Mouse (Mus musculus) ovary, postnatal 36 days (tissue): ENCODE measurements around the gene Olfr472.
"Not testable (repeated sequence)": the region's sequence is repeated elsewhere in the genome, so short reads cannot be mapped to it uniquely, and the experiment has no call there.

ENCODE experiments used
- DNase-seq: peaks from one replicate; pipeline ENCODE4 v3.0.0; 2022; ENCODE audit warnings: low spot score, mixed read lengths

Olfr472 gene

DNA sequence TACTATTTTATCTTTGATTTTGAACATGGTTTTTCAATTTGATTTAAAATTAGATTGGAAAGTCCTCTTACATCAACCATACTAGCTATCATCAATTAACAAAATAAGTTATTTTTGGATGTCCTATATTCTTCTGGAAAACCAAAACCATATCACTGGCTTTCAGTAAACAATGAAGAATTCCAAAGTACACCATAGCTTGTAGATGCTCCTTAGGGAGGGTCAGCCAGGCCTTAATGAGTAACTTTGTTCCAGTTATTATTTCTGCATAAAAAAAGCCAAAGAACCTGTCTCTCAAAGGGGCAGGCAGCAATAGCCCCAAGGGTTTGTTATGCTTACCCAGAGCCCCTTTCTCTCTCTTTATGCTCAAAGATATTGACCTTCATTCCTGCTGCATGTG is at the start of gene Olfr472:
Olfr472 (plus strand) TSS at position 301 of the 400 bp plus-strand sequence.
- no peak for DNase-seq

GRCm38 (mm10) chr7:107930146-107930545 is 32.4 kb downstream of the Olfr472 start, which contains the start of gene Olfr473:
Gene Olfr473 (plus strand): TSS chr7:107930446.
- no peak for DNase-seq

- not testable (repeated sequence) for DNase-seq
These were observed 54.8 kb downstream of the Olfr472 start for GRCm38 (mm10) chr7:107952539-107952938.

DNA sequence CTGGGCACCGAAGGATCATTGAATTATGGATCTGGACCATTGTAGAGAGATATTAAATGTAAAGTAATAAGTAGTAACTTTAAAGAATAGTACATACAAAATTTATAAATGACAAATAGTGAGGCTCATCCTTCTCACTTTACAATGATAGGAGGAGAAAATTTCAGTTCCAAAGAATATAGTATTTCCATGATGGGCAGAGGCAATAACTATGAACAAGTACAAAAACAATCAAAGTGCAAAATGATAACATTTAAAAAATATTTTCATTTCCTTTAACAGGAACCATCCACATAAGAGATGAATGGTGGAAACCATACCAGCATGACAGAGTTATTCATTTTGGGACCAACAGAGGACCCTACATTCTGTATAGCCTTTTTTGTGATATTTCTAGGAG is 56.6 kb downstream of the Olfr472 start, which contains the start of gene Olfr474:
Olfr474 (plus strand) TSS at position 301 of the 400 bp plus-strand sequence.
- no peak for DNase-seq
